9 mouse cellular contexts compared by ENCODE assay signal in genomic region chr14:25701986-25702385, GRCm38 (mm10). TPM values are rescaled to one million over a fixed set of nuclear protein-coding genes. Genes with fewer than 3 reads are reported as not detected.
DNase-seq lines count a peak whose midpoint lies in the region; ATAC-seq and TF ChIP-seq lines count a peak whose summit lies in the region.
"Had no signal": no experiment of that assay in that cellular context is flagged by ENCODE, and none has a peak within 500 bp of the region (broad histone marks: within the 10 kb centered on the region; RNA-seq: fewer than 3 reads in every experiment).

No protein-coding gene starts in this region.

- ATAC-seq in frontal cortex, adult (ENCODE audit: low TSS enrichment): peak; percentile 60; the same call in 1 of the 2 replicates
- peak; percentile 58; the same call in 1 of the 2 replicates for ATAC-seq in midbrain, embryonic 11.5 days (ENCODE audit: low FRiP score)
- no peak; the same call in 1 of the 2 replicates for ATAC-seq in midbrain, embryonic 15.5 days (replicated peaks)
- no peak for ATAC-seq in forebrain, embryonic 14.5 days
- ATAC-seq in midbrain, postnatal 0 days (ENCODE audit: low FRiP score): peak; percentile 38; the same call in 1 of the 2 replicates

- H3K36me3 ChIP-seq in midbrain, embryonic 11.5 days (ENCODE audit: control insufficient read depth, insufficient read depth, low read length): peaks cover 10% of the 10 kb centered on the region; the same call in 1 of the 2 replicates
- H3K36me3 ChIP-seq in midbrain, embryonic 15.5 days (replicated peaks): peaks cover 24% of the 10 kb centered on the region; the same call in 1 of the 2 replicates
- peaks cover 34% of the 10 kb centered on the region for H3K36me3 ChIP-seq in forebrain, embryonic 14.5 days (ENCODE audit: control insufficient read depth, insufficient read depth, low read length)
- H3K36me3 ChIP-seq in midbrain, postnatal 0 days (ENCODE audit: insufficient read depth, low read length): peaks cover 33% of the 10 kb centered on the region

- H3K4me3 ChIP-seq in midbrain, embryonic 11.5 days (ENCODE audit: low read depth, low read length): no peak overlapping the region
- no peak overlapping the region for H3K4me3 ChIP-seq in midbrain, embryonic 15.5 days
- H3K4me3 ChIP-seq in forebrain, embryonic 14.5 days (ENCODE audit: low read depth, low read length): no peak overlapping the region
- H3K4me3 ChIP-seq in midbrain, postnatal 0 days (ENCODE audit: low read depth, low read length): no peak overlapping the region
- H3K4me3 ChIP-seq: stomach, embryonic 15.5 days had no signal

- TF ChIP-seq CTCF in midbrain, postnatal 0 days (IDR thresholded peaks at IDR 0.05): peak; percentile 91

- H3K4me1 ChIP-seq in midbrain, embryonic 11.5 days (ENCODE audit: control insufficient read depth, insufficient read depth, low read length): no peaks in the 10 kb centered on the region
- no peaks in the 10 kb centered on the region for H3K4me1 ChIP-seq in midbrain, embryonic 15.5 days
- H3K4me1 ChIP-seq in forebrain, embryonic 14.5 days (ENCODE audit: control insufficient read depth, insufficient read depth, low read length): no peaks in the 10 kb centered on the region
- H3K4me1 ChIP-seq in midbrain, postnatal 0 days (ENCODE audit: insufficient read depth, low read length): no peaks in the 10 kb centered on the region
- H3K4me1 ChIP-seq: stomach, embryonic 15.5 days had no signal

- H3K9me3 ChIP-seq in midbrain, embryonic 11.5 days (ENCODE audit: control insufficient read depth, low read length): no peaks in the 10 kb centered on the region
- no peaks in the 10 kb centered on the region for H3K9me3 ChIP-seq in midbrain, embryonic 15.5 days
- H3K9me3 ChIP-seq in forebrain, embryonic 14.5 days (replicated peaks; ENCODE audit: control insufficient read depth, low read length): no peaks in the 10 kb centered on the region
- no peaks in the 10 kb centered on the region for H3K9me3 ChIP-seq in midbrain, postnatal 0 days (ENCODE audit: low read length)
- H3K9me3 ChIP-seq: stomach, embryonic 15.5 days had no signal

- no peak for DNase-seq in frontal cortex, postnatal 10 days (ENCODE audit: low spot score in 2 of 2)
- peak; percentile 93 for DNase-seq in midbrain, embryonic 11.5 days (ENCODE audit: low spot score, missing footprints)
- peak; percentile 77 for DNase-seq in forebrain, embryonic 14.5 days (ENCODE audit: low spot score)
- peak; percentile 77 for DNase-seq in midbrain, postnatal 0 days (ENCODE audit: low spot score)
- no peak for DNase-seq in adrenal gland, postnatal 36 days
- DNase-seq in left cerebral cortex, postnatal 10 days (ENCODE audit: extremely low spot score in 1 of 2, low spot score in 2 of 2): no peak

- H3K9ac ChIP-seq in midbrain, embryonic 11.5 days (ENCODE audit: low read length): no peak overlapping the region
- H3K9ac ChIP-seq in midbrain, embryonic 15.5 days: no peak overlapping the region
- no peak overlapping the region for H3K9ac ChIP-seq in forebrain, embryonic 14.5 days (ENCODE audit: low read length)
- no peak overlapping the region for H3K9ac ChIP-seq in midbrain, postnatal 0 days (replicated peaks; ENCODE audit: low read length, poor library complexity, severe bottlenecking)
- H3K9ac ChIP-seq: stomach, embryonic 15.5 days had no signal

- no peaks in the 10 kb centered on the region for H3K27me3 ChIP-seq in midbrain, embryonic 11.5 days (ENCODE audit: control insufficient read depth, insufficient read depth, low read length)
- H3K27me3 ChIP-seq in midbrain, embryonic 15.5 days (replicated peaks): no peaks in the 10 kb centered on the region
- no peaks in the 10 kb centered on the region for H3K27me3 ChIP-seq in forebrain, embryonic 14.5 days (replicated peaks; ENCODE audit: control insufficient read depth, insufficient read depth, low read length)
- H3K27me3 ChIP-seq in midbrain, postnatal 0 days (ENCODE audit: insufficient read depth, low read length): no peaks in the 10 kb centered on the region
- H3K27me3 ChIP-seq: stomach, embryonic 15.5 days had no signal

- no peak overlapping the region for H3K4me2 ChIP-seq in midbrain, embryonic 11.5 days
- no peak overlapping the region for H3K4me2 ChIP-seq in midbrain, embryonic 15.5 days
- no peak overlapping the region for H3K4me2 ChIP-seq in forebrain, embryonic 14.5 days (ENCODE audit: low read length)
- no peak overlapping the region for H3K4me2 ChIP-seq in midbrain, postnatal 0 days (ENCODE audit: low read depth, low read length, poor library complexity, severe bottlenecking)
- H3K4me2 ChIP-seq: stomach, embryonic 15.5 days had no signal

- no peak overlapping the region for H3K27ac ChIP-seq in midbrain, embryonic 11.5 days (ENCODE audit: low read depth, low read length)
- H3K27ac ChIP-seq in midbrain, embryonic 15.5 days: no peak overlapping the region
- no peak overlapping the region for H3K27ac ChIP-seq in forebrain, embryonic 14.5 days (ENCODE audit: low read depth, low read length)
- no peak overlapping the region for H3K27ac ChIP-seq in midbrain, postnatal 0 days (ENCODE audit: low read depth, low read length)
- H3K27ac ChIP-seq: stomach, embryonic 15.5 days had no signal

- intact Hi-C loops in left cerebral cortex, postnatal 10 days (cut with DNase I): loop anchor here (5.0 kb wide), 1 partner anchor 1200 kb away; no protein-coding TSS in a partner anchor

RNA-seq across cellular contexts. Expression of gene Ppif, which starts 8.0 kb away (rescaled TPM):
- 36.2 and 37.4 TPM in 2 replicates for polyA plus RNA-seq in midbrain, embryonic 11.5 days (2014; fragmentation: Nextera tagmentation; extraction: Ambion mirVana)
- polyA plus RNA-seq in midbrain, embryonic 15.5 days (2015; fragmentation: Nextera tagmentation; extraction: Ambion mirVana): 30.6 and 32.0 TPM in 2 replicates
- polyA plus RNA-seq in forebrain, embryonic 14.5 days (2014; fragmentation: Nextera tagmentation; extraction: Ambion mirVana): 25.3 and 28.2 TPM in 2 replicates
- 51.4 and 55.8 TPM in 2 replicates for total RNA-seq in midbrain, postnatal 0 days (2014; rRNA removed)
- polyA plus RNA-seq in midbrain, postnatal 0 days (2015; fragmentation: Nextera tagmentation; extraction: Ambion mirVana): 50.2 and 52.2 TPM in 2 replicates
- 10 to 100 TPM; 24.4 to 27.7 TPM for total RNA-seq in adrenal gland, postnatal 36 days (2021)
- 10 to 100 TPM; 21.1 to 22.0 TPM for total RNA-seq in left cerebral cortex, postnatal 10 days (2021)

Comparison
In these comparisons a context has a peak if more than half of its experiments do, and no peak if none do; other contexts are left out.
1. ATAC-seq: peak in frontal cortex, adult (single experiment), midbrain, embryonic 11.5 days (single experiment) and midbrain, postnatal 0 days (single experiment); none in midbrain, embryonic 15.5 days (single experiment) and forebrain, embryonic 14.5 days (single experiment).
2. DNase-seq: peak in midbrain, embryonic 11.5 days (single experiment), forebrain, embryonic 14.5 days (single experiment) and midbrain, postnatal 0 days (single experiment); none in frontal cortex, postnatal 10 days (0 of 2), adrenal gland, postnatal 36 days (0 of 2) and left cerebral cortex, postnatal 10 days (0 of 2).